Mouse (Mus musculus): ENCODE measurements around the gene Uggt2. TPM values are rescaled to one million over a fixed set of nuclear protein-coding genes. Genes with fewer than 3 reads are reported as not detected.

Gene Uggt2
- total and polyA plus RNA-seq, 2 experiments from 2014 or later: 13.2 to 28.0 TPM

DNA sequence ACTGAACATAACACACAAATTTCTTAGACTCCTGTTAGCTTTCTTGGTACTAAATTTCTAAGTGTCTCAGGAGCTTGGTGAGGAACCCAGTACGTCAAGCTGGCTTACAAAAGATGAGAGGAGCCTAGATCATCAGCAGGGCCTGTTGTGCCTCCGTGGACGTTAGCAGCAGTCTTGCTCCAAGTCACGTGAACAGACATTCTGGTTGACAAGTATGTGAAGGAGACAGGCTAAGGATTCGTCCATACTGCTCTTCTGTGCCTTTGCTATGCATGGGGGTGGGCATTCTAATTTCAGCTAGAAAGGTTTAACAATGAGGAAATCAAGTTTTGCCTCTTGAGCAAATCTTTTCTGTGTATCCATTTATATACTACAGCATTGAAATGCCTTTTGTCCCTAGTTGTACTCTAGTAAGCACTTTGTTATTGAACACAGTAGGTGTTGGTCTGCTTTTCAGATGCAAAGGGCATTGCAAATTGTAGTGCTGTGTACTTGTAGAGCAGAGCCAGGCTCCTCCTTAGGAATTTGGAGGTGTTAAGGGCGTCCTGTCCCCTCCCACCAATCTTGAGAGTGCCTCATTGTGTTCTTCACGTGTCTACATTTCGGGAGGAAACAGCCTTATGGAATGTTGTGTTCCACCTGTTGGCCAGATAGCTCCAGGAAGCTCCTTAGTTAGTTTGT, 122.0 kb downstream of the Uggt2 start:
- Histone ChIP-seq H3K27me3 (ENCODE audit: insufficient read depth, low read length) (no peaks in the 10 kb centered on the region), H3K27ac (no peak overlapping the region), H3K4me1 (ENCODE audit: insufficient read depth, low read length) (no peaks in the 10 kb centered on the region), H3K4me3 (ENCODE audit: low read length) (no peak overlapping the region), H3K4me2 (ENCODE audit: low read depth, low read length) (no peak overlapping the region), H3K9ac (replicated peaks; ENCODE audit: low read length) (no peak overlapping the region), H3K9me3 (ENCODE audit: low read length) (no peaks in the 10 kb centered on the region), H3K36me3 (ENCODE audit: insufficient read depth, low read length) (peaks cover 36% of the 10 kb centered on the region)
- no peak for ATAC-seq
- 69% methylated on average over 8 of the region's 8 CpGs for WGBS
- TF ChIP-seq CTCF (IDR thresholded peaks at IDR 0.05; ENCODE audit: low read depth): no peak
- DNase-seq (ENCODE audit: low spot score): no peak

DNA sequence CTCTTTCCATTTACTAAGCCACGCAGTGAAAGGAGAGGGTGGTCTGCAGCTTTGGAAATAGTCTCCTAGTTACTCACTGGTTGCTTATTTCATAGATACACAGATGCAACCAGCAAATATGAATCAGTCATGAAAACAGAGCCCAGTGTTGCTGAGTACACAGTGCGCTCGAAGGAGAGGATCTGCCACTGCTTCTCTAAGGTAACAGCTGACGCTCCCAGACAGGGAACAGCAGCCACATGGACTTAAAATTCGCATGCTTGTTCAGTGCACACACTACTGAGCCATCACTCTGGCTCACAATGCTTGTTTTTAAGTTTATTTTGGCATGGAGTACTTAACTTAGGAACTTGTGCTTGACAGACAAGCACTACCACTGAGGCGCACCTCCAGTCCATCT, 127.0 kb downstream of the Uggt2 start:
- peaks cover 36% of the 10 kb centered on the region for H3K36me3 ChIP-seq (ENCODE audit: insufficient read depth, low read length)
- no peak for DNase-seq (ENCODE audit: low spot score)
- no peaks in the 10 kb centered on the region for H3K4me1 ChIP-seq (ENCODE audit: insufficient read depth, low read length)
- H3K9me3 ChIP-seq (ENCODE audit: low read length): no peaks in the 10 kb centered on the region
- no peak overlapping the region for H3K4me2 ChIP-seq (ENCODE audit: low read depth, low read length)
- TF ChIP-seq CTCF (IDR thresholded peaks at IDR 0.05; ENCODE audit: low read depth): no peak
- H3K9ac ChIP-seq (replicated peaks; ENCODE audit: low read length): no peak overlapping the region
- no peak overlapping the region for H3K27ac ChIP-seq
- ATAC-seq: no peak
- H3K4me3 ChIP-seq (ENCODE audit: low read length): no peak overlapping the region
- 89% methylated on average over 6 of the region's 6 CpGs for WGBS
- H3K27me3 ChIP-seq (ENCODE audit: insufficient read depth, low read length): no peaks in the 10 kb centered on the region

DNA sequence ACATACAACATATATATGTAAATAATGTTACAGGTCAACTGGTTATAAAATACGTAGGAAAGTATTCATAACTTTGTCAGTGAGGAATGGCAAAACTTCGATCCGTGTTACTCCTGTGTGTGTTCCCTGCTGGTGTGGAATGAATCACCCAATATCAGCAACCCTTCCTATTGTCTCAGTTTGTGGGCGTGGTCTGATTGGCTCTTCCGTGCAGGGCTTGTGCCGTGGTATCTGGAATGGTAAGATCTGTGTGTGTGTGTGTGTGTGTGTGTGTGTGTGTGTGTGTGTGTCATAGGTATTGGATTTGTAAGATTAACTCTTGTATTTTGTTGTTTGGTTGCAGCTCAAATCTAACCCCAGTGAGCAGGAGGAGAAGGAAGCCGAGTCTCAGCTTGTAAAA, 131.6 kb downstream of the Uggt2 start:
- Histone ChIP-seq H3K9me3 (ENCODE audit: low read length) (no peaks in the 10 kb centered on the region), H3K27me3 (ENCODE audit: insufficient read depth, low read length) (no peaks in the 10 kb centered on the region), H3K27ac (no peak overlapping the region), H3K4me3 (ENCODE audit: low read length) (no peak overlapping the region), H3K4me2 (ENCODE audit: low read depth, low read length) (no peak overlapping the region), H3K4me1 (ENCODE audit: insufficient read depth, low read length) (no peaks in the 10 kb centered on the region), H3K36me3 (ENCODE audit: insufficient read depth, low read length) (peaks cover 25% of the 10 kb centered on the region), H3K9ac (replicated peaks; ENCODE audit: low read length) (no peak overlapping the region)
- WGBS: 81% methylated on average over 7 of the region's 7 CpGs
- no peak for DNase-seq (ENCODE audit: low spot score)
- ATAC-seq: no peak
- no peak for TF ChIP-seq CTCF (IDR thresholded peaks at IDR 0.05; ENCODE audit: low read depth)

DNA sequence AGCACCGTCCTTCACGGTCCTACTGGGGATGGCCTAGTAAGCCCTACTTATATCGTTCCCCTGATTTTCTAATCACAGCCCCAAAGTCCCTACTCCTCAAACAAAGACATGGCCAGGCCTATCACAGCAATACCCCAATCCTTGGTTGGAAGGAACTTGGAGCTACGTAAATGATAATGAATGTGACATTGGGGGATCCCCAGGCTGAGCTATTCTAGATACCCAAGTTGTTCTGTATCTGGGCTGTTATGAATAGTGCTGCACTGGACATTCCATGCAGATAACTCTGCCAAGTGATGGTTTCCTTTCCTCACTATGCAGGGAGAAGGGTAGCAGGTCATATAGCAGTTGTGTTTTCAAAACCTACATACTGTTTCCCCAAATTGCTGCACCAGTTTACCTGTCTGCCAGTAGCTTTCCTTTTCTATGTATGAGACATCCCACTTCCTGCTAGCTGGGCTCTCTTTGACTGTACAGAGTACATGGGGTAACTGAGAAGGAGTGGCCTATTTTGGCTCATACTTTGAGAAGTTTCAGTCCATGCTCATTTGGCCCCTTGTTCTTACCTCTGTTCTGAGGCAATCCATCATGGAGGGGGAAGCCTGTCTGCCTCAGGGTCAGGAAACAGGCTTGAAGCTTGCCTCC, 133.8 kb downstream of the Uggt2 start:
- WGBS: 93% methylated on average over 4 of the region's 4 CpGs

DNA sequence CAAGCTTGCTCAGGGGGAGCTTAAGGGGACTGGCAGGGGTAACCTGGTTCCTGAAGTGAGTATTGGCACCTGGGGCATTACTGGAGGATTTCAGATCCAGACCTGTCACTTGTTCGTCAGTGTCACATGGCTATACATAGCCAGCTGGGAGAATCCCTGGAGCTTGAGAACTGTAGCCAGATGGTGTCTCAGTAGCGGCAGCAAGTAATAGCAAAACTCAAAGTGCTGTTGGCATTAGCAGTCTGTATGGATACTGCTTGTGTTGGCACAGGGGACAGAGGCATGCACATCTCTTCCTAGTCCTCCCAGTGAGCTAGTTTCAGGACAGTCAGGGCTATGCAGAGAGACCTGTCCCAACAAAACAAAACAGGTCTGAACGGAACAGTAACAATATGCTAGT, 141.2 kb downstream of the Uggt2 start:
- no peak for TF ChIP-seq CTCF (IDR thresholded peaks at IDR 0.05; ENCODE audit: low read depth)
- ATAC-seq (no peak), DNase-seq (ENCODE audit: low spot score) (no peak)
- Histone ChIP-seq H3K9me3 (ENCODE audit: low read length) (no peaks in the 10 kb centered on the region), H3K27ac (no peak overlapping the region), H3K4me3 (ENCODE audit: low read length) (no peak overlapping the region), H3K9ac (replicated peaks; ENCODE audit: low read length) (no peak overlapping the region), H3K36me3 (ENCODE audit: insufficient read depth, low read length) (peaks cover 17% of the 10 kb centered on the region), H3K4me1 (ENCODE audit: insufficient read depth, low read length) (no peaks in the 10 kb centered on the region), H3K4me2 (ENCODE audit: low read depth, low read length) (no peak overlapping the region), H3K27me3 (ENCODE audit: insufficient read depth, low read length) (no peaks in the 10 kb centered on the region)
- WGBS: 78% methylated on average over 3 of the region's 3 CpGs

More for the DNA sequence above, 133.8 kb downstream of the Uggt2 start:
- TF ChIP-seq CTCF (IDR thresholded peaks at IDR 0.05; ENCODE audit: low read depth): no peak
- ATAC-seq (no peak), DNase-seq (ENCODE audit: low spot score) (no peak)
- Histone ChIP-seq H3K4me1 (ENCODE audit: insufficient read depth, low read length) (no peaks in the 10 kb centered on the region), H3K4me2 (ENCODE audit: low read depth, low read length) (no peak overlapping the region), H3K27ac (no peak overlapping the region), H3K9me3 (ENCODE audit: low read length) (no peaks in the 10 kb centered on the region), H3K9ac (replicated peaks; ENCODE audit: low read length) (no peak overlapping the region), H3K36me3 (ENCODE audit: insufficient read depth, low read length) (peaks cover 17% of the 10 kb centered on the region), H3K27me3 (ENCODE audit: insufficient read depth, low read length) (no peaks in the 10 kb centered on the region), H3K4me3 (ENCODE audit: low read length) (no peak overlapping the region)

DNA sequence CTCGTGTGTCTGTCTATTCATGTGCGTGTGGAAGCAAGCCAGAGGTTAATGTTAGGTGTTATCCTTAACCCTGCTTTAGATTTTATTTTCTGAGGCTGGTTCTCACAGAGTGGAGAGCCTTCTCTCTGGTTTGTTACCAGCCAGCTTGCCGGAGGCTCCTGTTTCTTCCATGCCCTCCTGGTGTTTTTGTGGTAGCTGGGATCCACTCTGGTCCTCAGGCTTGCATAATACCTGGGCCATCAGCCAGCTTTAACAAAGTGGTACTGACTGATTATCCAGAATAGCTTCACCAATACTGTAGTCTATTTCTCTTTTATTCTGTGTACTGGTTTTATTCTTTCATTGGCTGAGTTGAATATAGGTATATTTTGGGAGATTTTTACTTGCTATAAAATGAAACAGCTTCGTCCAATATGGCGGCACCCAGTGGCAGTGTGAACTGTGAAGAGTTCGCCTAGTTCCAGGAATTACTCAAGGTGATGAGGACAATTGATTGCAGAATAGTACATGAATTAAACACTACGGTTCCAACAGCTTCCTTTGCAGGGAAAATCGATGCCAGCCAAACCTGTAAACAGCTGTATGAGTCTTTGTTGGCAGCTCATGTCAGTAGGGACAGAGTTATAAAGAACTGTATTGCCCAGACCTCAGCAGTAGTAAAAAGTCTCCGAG, 147.2 kb downstream of the Uggt2 start:
- Histone ChIP-seq H3K4me1 (ENCODE audit: insufficient read depth, low read length) (no peaks in the 10 kb centered on the region), H3K9me3 (ENCODE audit: low read length) (no peaks in the 10 kb centered on the region), H3K4me3 (ENCODE audit: low read length) (no peak overlapping the region), H3K4me2 (ENCODE audit: low read depth, low read length) (no peak overlapping the region), H3K27me3 (ENCODE audit: insufficient read depth, low read length) (no peaks in the 10 kb centered on the region), H3K27ac (no peak overlapping the region), H3K36me3 (ENCODE audit: insufficient read depth, low read length) (0 out of 2 replicates have a peak, but pooled peaks cover 2% of the 10 kb centered on the region), H3K9ac (replicated peaks; ENCODE audit: low read length) (no peak overlapping the region)
- no peak for TF ChIP-seq CTCF (IDR thresholded peaks at IDR 0.05; ENCODE audit: low read depth)
- DNase-seq (ENCODE audit: low spot score) (no peak), ATAC-seq (no peak)
- 88% methylated on average over 9 of the region's 9 CpGs for WGBS

Measured in hindbrain, postnatal 0 days (tissue).